Mouse (Mus musculus) kidney, embryonic 14.5 days (tissue): ENCODE measurements at regions not wholly inside any gene's neighbourhood (a gene's known extent, or its start where the extent isn't known, plus 50 kb on each side); places are given as distances from the start of the nearest gene placed in this dataset.
A peak's percentile ranks its signal among the peaks of the same experiment; 100 is the strongest.
"Not testable (repeated sequence)": the region's sequence is repeated elsewhere in the genome, so short reads cannot be mapped to it uniquely, and the experiment has no call there.

ENCODE experiments used
- ATAC-seq: fragments of 200-750 bp; cut with Nextera tagmentation; 2 replicates; pipeline ENCODE4 v1.8.0; 2017; ENCODE audit warnings: moderate number of reproducible peaks, mild to moderate bottlenecking, moderate TSS enrichment, moderate library complexity; ENCODE audit not compliant: low FRiP score, low TSS enrichment
- H3K27ac ChIP-seq: fragments of 300-500 bp; sonication (generic); 2 replicates; pipeline ENCODE4 v1.5.1; 2014; ENCODE audit warnings: low read depth, mild to moderate bottlenecking, low read length, moderate library complexity, mixed read lengths
- H3K27me3 ChIP-seq: fragments of 300-500 bp; sonication (generic); 2 replicates; pipeline ENCODE4 v1.6.1; 2014; ENCODE audit warnings: mild to moderate bottlenecking, low read length; ENCODE audit not compliant: control insufficient read depth, insufficient read depth
- H3K36me3 ChIP-seq: fragments of 300-500 bp; sonication (generic); 2 replicates; pipeline ENCODE4 v1.6.1; 2014; ENCODE audit warnings: low read length, mixed read lengths; ENCODE audit not compliant: control insufficient read depth, insufficient read depth
- H3K4me1 ChIP-seq: fragments of 300-500 bp; sonication (generic); 2 replicates; pipeline ENCODE4 v1.6.1; 2014; ENCODE audit warnings: low read length, mixed read lengths; ENCODE audit not compliant: control insufficient read depth, insufficient read depth
- H3K4me2 ChIP-seq: fragments of 300-500 bp; sonication (generic); replicated peaks from 2 replicates; pipeline ENCODE4 v1.6.1; 2014; ENCODE audit warnings: low read depth, mild to moderate bottlenecking, low read length
- H3K4me3 ChIP-seq: fragments of 300-500 bp; sonication (generic); 2 replicates; pipeline ENCODE4 v1.5.1; 2014; ENCODE audit warnings: mild to moderate bottlenecking, low read length
- H3K9ac ChIP-seq: fragments of 300-500 bp; sonication (generic); 2 replicates; pipeline ENCODE4 v1.6.1; 2014; ENCODE audit warnings: low read depth, mild to moderate bottlenecking, low read length, moderate library complexity
- H3K9me3 ChIP-seq: fragments of 300-500 bp; sonication (generic); 2 replicates; pipeline ENCODE4 v1.6.1; 2016; ENCODE audit warnings: low read length; ENCODE audit not compliant: control insufficient read depth
- WGBS: fragments of 180-500 bp; shearing (Covaris S2); extraction: QIAGEN DNeasy Blood & Tissue Kit; methylation state at CpG from one replicate; pipeline ENCODE4 v1.1.7; 2014; 5-methylcytosine and 5-hydroxymethylcytosine counted together

DNA sequence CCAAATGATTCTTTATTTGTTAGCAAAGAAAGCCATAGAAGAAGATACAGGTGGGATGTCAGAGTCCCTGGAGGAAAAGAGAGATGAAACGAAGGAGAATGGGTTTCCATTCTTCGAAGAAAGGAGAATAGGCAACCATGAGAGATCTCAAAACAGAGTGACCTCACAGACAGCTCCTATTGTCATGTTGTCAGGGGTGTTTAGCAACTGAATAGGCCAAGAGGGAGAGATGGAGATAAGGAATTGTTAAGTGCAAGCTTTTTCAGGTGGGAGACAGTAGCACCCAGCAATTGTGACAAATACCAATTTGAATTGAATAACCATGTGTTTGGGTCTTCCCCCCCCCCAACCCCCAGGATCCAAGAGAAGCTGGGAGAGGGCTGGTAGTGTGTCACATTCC, 1121.0 kb upstream of the 1700015G11Rik start:
- no peaks in the 10 kb centered on the region for H3K9me3 ChIP-seq
- H3K36me3 ChIP-seq = no peaks in the 10 kb centered on the region
- H3K27me3 ChIP-seq = no peaks in the 10 kb centered on the region
- no peak overlapping the region for H3K4me2 ChIP-seq
- H3K9ac ChIP-seq = no peak overlapping the region
- H3K4me1 ChIP-seq = no peaks in the 10 kb centered on the region
- H3K27ac ChIP-seq = no peak overlapping the region
- H3K4me3 ChIP-seq = no peak overlapping the region
- 76% methylated on average over 2 of the region's 2 CpGs for WGBS
- no peak for ATAC-seq

DNA sequence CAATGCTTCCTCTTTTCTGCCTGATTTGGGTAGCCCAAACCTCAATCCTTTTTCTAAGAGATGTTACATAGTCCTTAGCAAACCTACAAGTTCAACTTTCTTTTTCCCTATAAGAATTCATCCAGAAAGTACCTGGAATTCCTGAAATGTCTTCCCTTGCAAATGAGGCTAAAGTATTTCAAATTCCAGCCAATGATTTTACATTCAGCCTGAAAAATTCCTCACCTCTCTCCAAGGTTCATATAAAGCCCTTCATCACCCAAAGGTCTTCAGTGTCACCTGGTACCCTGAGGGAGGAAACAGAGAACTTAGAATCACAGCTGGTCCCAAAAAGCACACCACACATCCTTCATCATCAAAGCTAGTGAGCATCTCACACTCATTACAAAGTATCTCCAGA, 1102.1 kb upstream of the 1700015G11Rik start:
- H3K36me3 ChIP-seq = no peaks in the 10 kb centered on the region
- H3K27me3 ChIP-seq = no peaks in the 10 kb centered on the region
- no peak overlapping the region for H3K4me3 ChIP-seq
- H3K9me3 ChIP-seq = no peaks in the 10 kb centered on the region
- no peak overlapping the region for H3K4me2 ChIP-seq
- no peak overlapping the region for H3K27ac ChIP-seq
- ATAC-seq = no peak
- H3K4me1 ChIP-seq = no peaks in the 10 kb centered on the region
- no peak overlapping the region for H3K9ac ChIP-seq

DNA sequence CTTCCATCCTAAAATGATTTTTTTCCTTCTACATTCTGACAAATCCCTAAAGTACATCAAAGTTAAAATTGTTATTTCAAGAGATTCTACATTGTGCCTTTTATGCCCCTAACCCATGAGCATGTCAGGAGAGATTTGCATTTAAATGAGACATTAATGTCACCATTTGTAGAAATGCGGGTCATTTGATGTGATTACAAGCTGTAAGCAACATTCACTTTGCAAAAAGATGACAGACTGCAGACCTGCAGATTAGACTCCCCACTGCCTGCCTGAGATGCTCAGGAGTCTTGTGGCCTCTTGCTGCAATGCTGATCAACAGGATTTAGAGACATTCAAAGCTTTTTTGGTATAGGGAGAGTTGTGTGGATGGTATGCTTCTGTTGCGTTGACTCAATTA, 1100.3 kb upstream of the 1700015G11Rik start:
- H3K4me3 ChIP-seq = no peak overlapping the region
- H3K27me3 ChIP-seq = no peaks in the 10 kb centered on the region
- no peaks in the 10 kb centered on the region for H3K4me1 ChIP-seq
- WGBS = 77% methylated on average over 2 of the region's 2 CpGs
- H3K27ac ChIP-seq = no peak overlapping the region
- ATAC-seq = no peak
- H3K9me3 ChIP-seq = no peaks in the 10 kb centered on the region
- no peak overlapping the region for H3K4me2 ChIP-seq
- no peak overlapping the region for H3K9ac ChIP-seq
- no peaks in the 10 kb centered on the region for H3K36me3 ChIP-seq

DNA sequence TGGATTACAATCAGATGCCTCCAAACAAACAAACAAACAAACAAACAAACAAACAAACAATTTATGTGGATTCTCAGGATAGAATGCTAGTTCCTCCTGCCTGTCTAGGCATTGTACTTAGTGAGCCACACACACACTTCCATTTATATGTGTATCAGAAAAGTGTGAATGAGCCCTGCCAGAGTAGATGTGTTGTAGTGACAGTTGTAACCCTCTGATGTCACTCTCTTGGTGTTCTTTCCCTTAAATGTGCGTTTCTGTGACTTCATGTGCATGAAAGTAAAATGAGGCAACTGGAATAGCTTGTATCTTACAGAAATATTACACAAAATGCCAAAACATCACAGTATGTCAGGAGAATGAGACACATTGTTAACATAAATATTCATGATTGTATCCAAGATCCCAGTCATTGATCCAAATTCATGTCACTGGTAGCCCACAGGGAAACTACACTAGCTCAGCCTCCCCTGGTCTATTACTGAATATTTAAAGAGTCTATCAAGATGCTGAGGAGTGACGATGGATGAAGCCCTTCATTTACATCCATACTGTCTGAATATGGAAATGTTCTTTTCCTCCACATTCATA, 1093.8 kb upstream of the 1700015G11Rik start:
- WGBS = 80% methylated on average over 2 of the region's 2 CpGs
- Histone ChIP-seq H3K9ac (no peak overlapping the region), H3K4me3 (no peak overlapping the region), H3K4me1 (no peaks in the 10 kb centered on the region), H3K27me3 (no peaks in the 10 kb centered on the region), H3K9me3 (no peaks in the 10 kb centered on the region), H3K4me2 (no peak overlapping the region), H3K36me3 (no peaks in the 10 kb centered on the region), H3K27ac (no peak overlapping the region)
- no peak for ATAC-seq

DNA sequence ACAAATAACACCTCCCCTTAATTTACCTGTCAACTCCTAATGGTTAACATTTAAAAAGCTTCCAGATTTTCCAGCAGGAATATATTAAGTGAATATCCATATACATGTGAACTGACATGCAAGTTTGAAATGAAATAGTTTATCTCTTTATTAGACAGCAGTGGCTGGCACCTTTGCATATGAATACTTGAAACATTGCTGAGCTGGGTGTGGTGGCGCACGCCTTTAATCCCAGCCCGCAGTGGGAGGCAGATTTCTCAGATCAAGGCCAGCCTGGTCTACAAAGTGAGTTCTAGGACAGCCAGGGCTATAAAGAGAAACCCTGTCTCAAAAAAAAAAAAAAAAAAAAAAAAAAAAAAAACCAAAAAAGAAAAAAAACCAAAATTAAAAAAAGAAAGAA, 1092.1 kb upstream of the 1700015G11Rik start:
- no peaks in the 10 kb centered on the region for H3K36me3 ChIP-seq
- H3K4me3 ChIP-seq = no peak overlapping the region
- no peaks in the 10 kb centered on the region for H3K27me3 ChIP-seq
- WGBS = 87% methylated on average over 3 of the region's 3 CpGs
- no peaks in the 10 kb centered on the region for H3K9me3 ChIP-seq
- H3K4me2 ChIP-seq = no peak overlapping the region
- no peak overlapping the region for H3K9ac ChIP-seq
- ATAC-seq = no peak
- no peak overlapping the region for H3K27ac ChIP-seq
- no peaks in the 10 kb centered on the region for H3K4me1 ChIP-seq

DNA sequence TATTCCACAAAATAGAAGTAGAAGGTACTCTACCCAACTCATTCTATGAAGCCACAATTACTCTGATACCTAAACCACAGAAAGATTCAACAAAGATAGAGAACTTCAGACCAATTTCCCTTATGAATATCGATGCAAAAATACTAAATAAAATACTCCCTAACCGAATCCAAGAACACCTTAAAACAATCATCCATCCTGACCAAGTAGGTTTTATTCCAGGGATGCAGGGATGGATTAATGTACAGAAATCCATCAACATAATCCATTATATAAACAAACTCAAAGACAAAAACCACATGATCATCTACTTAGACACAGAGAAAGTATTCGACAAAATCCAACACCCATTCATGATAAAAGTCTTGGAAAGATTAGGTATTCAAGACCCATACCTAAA, 1070.3 kb upstream of the 1700015G11Rik start:
- not testable (repeated sequence) for H3K4me3 ChIP-seq, H3K27ac ChIP-seq, H3K27me3 ChIP-seq, H3K9me3 ChIP-seq, H3K9ac ChIP-seq, ATAC-seq, H3K36me3 ChIP-seq, H3K4me1 ChIP-seq, H3K4me2 ChIP-seq
- 93% methylated on average over 3 of the region's 3 CpGs for WGBS

DNA sequence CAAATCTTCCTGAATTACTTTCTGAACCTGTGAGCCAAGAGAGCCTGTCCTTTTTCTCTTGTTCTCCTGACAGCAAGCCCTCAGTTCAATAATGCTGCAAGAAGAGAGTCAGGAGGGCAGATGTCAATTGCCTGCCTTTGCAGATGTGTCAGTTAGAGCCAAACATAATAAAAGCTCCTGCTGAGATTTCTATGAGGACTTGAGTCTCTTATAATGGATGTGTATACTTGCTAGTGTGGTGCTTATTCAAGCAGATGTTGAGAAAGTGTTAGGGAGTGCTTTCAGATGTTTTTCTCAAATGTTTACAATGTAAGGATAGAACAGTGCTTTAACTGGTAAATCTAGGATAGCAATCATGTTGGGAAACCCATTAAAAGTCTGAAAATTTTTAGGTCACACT, 1055.1 kb upstream of the 1700015G11Rik start:
- Histone ChIP-seq H3K4me1 (no peaks in the 10 kb centered on the region), H3K36me3 (no peaks in the 10 kb centered on the region), H3K27me3 (no peaks in the 10 kb centered on the region), H3K9ac (no peak overlapping the region), H3K9me3 (peaks cover 2% of the 10 kb centered on the region; the same call in 1 of the 2 replicates), H3K27ac (no peak overlapping the region), H3K4me3 (no peak overlapping the region), H3K4me2 (no peak overlapping the region)
- peak; percentile 39; the same call in 1 of the 2 replicates for ATAC-seq
